Mouse (Mus musculus) liver, embryonic 12.5 days (tissue): ENCODE measurements around the gene Rplp2. TPM values are rescaled to one million over a fixed set of nuclear protein-coding genes. Genes with fewer than 3 reads are reported as not detected.

Source experiments
- ATAC-seq: fragments of 200-750 bp; cut with Nextera tagmentation; 2 replicates; pipeline ENCODE4 v1.8.0; 2017; ENCODE audit warnings: moderate number of reproducible peaks, mild to moderate bottlenecking, moderate library complexity
- H3K27ac ChIP-seq: fragments of 300-500 bp; sonication (generic); 2 replicates; pipeline ENCODE4 v1.5.1; 2016; ENCODE audit warnings: mild to moderate bottlenecking
- H3K27me3 ChIP-seq: fragments of 300-500 bp; sonication (generic); replicated peaks from 2 replicates; pipeline ENCODE4 v1.6.1; 2016; ENCODE audit warnings: mild to moderate bottlenecking, moderate library complexity
- H3K36me3 ChIP-seq: fragments of 300-500 bp; sonication (generic); 2 replicates; pipeline ENCODE4 v1.6.1; 2016; ENCODE audit warnings: mild to moderate bottlenecking, moderate library complexity
- H3K4me1 ChIP-seq: fragments of 300-500 bp; sonication (generic); 2 replicates; pipeline ENCODE4 v1.6.1; 2016
- H3K4me2 ChIP-seq: fragments of 300-500 bp; sonication (generic); 2 replicates; pipeline ENCODE4 v1.6.1; 2016; ENCODE audit warnings: mild to moderate bottlenecking, moderate library complexity
- H3K4me3 ChIP-seq: fragments of 300-500 bp; sonication (generic); 2 replicates; pipeline ENCODE4 v1.5.1; 2016; ENCODE audit warnings: mild to moderate bottlenecking, moderate library complexity
- H3K9ac ChIP-seq: fragments of 300-500 bp; sonication (generic); 2 replicates; pipeline ENCODE4 v1.6.1; 2016; ENCODE audit warnings: mild to moderate bottlenecking, moderate library complexity
- H3K9me3 ChIP-seq: fragments of 300-500 bp; sonication (generic); replicated peaks from 2 replicates; pipeline ENCODE4 v1.6.1; 2016; ENCODE audit warnings: mild to moderate bottlenecking, moderate library complexity
- WGBS: fragments of 180-500 bp; shearing (Covaris S2); methylation state at CpG from one replicate; pipeline ENCODE4 v1.1.7; 2016; ENCODE audit not compliant: insufficient replicate concordance; 5-methylcytosine and 5-hydroxymethylcytosine counted together
- polyA plus RNA-seq: library from polyadenylated mRNA; unstranded; fragments of >200 nt; fragmentation: Nextera tagmentation; extraction: Ambion mirVana; gene quantifications from 2 replicates; pipeline ENCODE4 v1.2.1, GENCODE M21; 2016

Gene Rplp2
- polyA plus RNA-seq, 1 experiment from 2014 or later: 1,344 TPM

DNA sequence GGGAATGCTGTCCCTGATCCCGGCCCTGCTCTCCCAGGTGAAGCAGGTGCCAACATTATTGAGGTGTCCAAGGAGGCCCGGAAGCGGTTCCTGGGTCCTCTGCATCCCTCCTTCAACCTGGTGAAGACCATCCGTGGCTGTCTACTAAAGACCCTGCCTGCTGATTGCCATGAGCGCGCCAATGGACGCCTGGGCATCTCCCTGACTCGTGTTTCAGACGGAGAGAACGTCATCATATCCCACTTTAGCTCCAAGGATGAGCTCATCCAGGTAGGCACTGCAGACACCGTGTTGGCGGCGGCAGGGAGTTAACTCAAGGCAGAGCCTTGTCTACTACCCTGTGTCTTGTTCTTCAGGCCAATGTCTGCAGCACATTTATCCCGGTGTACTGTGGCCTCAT, 10.1 kb downstream of the Rplp2 start:
- WGBS: 84% methylated on average over 14 of the region's 14 CpGs
- no peak overlapping the region for H3K27ac ChIP-seq
- H3K36me3 ChIP-seq: peaks cover 16% of the 10 kb centered on the region
- H3K4me1 ChIP-seq: peaks cover 40% of the 10 kb centered on the region
- H3K9ac ChIP-seq: no peak overlapping the region
- no peak overlapping the region for H3K4me3 ChIP-seq
- H3K9me3 ChIP-seq: no peaks in the 10 kb centered on the region
- peaks cover 31% of the 10 kb centered on the region for H3K27me3 ChIP-seq
- no peak for ATAC-seq
- H3K4me2 ChIP-seq: no peak overlapping the region

DNA sequence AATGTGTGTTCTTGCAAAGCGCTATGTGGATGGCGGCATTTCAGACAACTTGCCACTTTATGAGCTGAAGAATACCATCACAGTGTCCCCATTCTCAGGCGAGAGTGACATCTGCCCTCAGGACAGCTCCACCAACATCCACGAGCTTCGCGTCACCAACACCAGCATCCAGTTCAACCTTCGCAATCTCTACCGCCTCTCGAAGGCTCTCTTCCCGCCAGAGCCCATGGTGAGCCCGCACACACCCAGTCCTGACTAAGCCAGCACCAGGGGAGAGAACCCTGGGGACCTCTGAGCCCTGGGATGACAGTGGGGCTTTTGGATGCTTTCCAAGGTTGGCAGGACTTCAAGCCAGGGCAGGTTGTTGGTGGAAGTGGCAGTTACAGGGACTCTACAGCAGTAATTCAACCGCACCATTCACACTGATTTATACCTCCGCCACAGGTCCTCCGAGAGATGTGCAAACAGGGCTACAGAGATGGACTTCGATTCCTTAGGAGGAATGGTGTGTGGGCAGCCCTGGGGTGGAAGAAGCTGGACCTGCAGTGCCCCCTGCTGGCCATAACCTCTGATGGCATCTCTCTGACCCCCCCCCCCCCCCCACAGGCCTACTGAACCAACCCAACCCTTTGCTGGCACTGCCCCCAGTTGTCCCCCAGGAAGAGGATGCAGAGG, 11.0 kb downstream of the Rplp2 start:
- 77% methylated on average over 15 of the region's 15 CpGs for WGBS
- Histone ChIP-seq H3K36me3 (0 out of 2 replicates have a peak, but pooled peaks cover 15% of the 10 kb centered on the region), H3K4me2 (no peak overlapping the region), H3K4me3 (no peak overlapping the region), H3K4me1 (peaks cover 42% of the 10 kb centered on the region), H3K27me3 (peaks cover 40% of the 10 kb centered on the region), H3K27ac (no peak overlapping the region), H3K9me3 (no peaks in the 10 kb centered on the region), H3K9ac (no peak overlapping the region)
- ATAC-seq: no peak

DNA sequence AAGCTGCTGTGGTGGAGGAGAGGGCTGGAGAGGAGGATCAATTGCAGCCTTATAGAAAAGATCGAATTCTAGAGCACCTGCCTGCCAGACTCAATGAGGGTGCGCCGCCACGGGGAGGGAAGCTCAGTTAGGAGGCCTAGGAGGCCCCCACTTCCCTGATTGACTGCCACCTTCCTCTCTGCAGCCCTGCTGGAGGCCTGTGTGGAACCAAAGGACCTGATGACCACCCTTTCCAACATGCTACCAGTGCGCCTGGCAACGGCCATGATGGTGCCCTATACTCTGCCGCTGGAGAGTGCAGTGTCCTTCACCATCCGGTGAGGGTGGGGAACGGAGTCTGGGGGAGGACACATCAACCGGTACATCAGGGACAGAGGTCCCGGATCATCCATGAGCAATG, 11.5 kb downstream of the Rplp2 start:
- peaks cover 42% of the 10 kb centered on the region for H3K4me1 ChIP-seq
- no peak overlapping the region for H3K4me3 ChIP-seq
- peaks cover 45% of the 10 kb centered on the region for H3K27me3 ChIP-seq
- no peaks in the 10 kb centered on the region for H3K9me3 ChIP-seq
- ATAC-seq: no peak
- 87% methylated on average over 11 of the region's 11 CpGs for WGBS
- no peak overlapping the region for H3K27ac ChIP-seq
- H3K4me2 ChIP-seq: no peak overlapping the region
- no peak overlapping the region for H3K9ac ChIP-seq
- H3K36me3 ChIP-seq: 0 out of 2 replicates have a peak, but pooled peaks cover 15% of the 10 kb centered on the region

DNA sequence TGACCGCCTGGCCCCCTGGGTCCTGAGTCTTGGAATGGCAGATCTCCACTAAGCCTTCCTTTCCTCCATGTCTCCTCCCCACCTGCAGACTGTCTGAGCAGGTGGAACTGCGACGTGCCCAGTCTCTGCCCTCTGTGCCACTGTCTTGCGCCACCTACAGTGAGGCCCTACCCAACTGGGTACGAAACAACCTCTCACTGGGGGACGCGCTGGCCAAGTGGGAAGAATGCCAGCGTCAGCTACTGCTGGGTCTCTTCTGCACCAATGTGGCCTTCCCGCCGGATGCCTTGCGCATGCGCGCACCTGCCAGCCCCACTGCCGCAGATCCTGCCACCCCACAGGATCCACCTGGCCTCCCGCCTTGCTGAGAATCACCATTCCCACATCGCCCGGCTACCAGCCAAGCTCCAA, 12.1 kb downstream of the Rplp2 start:
- Histone ChIP-seq H3K4me2 (no peak overlapping the region), H3K4me1 (peaks cover 46% of the 10 kb centered on the region), H3K27me3 (peaks cover 51% of the 10 kb centered on the region), H3K9ac (no peak overlapping the region), H3K4me3 (no peak overlapping the region), H3K9me3 (no peaks in the 10 kb centered on the region), H3K27ac (no peak overlapping the region), H3K36me3 (0 out of 2 replicates have a peak, but pooled peaks cover 15% of the 10 kb centered on the region)
- ATAC-seq: no peak
- 86% methylated on average over 17 of the region's 17 CpGs for WGBS

DNA sequence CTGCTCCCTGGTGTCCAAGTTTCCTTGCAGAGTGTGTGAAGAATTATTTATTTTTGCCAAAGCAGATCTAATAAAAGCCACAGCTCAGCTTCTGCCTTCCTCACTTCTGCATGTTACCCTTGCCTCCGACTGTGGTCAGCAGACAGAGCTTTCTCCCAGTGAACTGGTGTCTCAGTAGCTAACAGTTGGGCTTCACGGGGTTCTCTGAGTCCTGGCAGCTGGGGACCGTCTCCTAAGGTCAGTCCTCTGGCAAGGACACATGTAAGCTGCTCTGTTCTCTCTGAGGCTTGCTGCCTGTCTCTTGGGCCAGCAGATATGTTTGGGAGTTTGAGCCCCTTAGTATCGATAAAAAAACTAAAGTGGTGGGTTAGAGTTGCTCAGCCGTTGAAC, 12.8 kb downstream of the Rplp2 start:
- H3K4me3 ChIP-seq: no peak overlapping the region
- no peak for ATAC-seq
- no peak overlapping the region for H3K4me2 ChIP-seq
- H3K9me3 ChIP-seq: no peaks in the 10 kb centered on the region
- H3K36me3 ChIP-seq: 0 out of 2 replicates have a peak, but pooled peaks cover 15% of the 10 kb centered on the region
- WGBS: 69% methylated on average over 5 of the region's 5 CpGs
- H3K4me1 ChIP-seq: peaks cover 47% of the 10 kb centered on the region
- H3K27ac ChIP-seq: no peak overlapping the region
- H3K27me3 ChIP-seq: peaks cover 58% of the 10 kb centered on the region
- no peak overlapping the region for H3K9ac ChIP-seq

DNA sequence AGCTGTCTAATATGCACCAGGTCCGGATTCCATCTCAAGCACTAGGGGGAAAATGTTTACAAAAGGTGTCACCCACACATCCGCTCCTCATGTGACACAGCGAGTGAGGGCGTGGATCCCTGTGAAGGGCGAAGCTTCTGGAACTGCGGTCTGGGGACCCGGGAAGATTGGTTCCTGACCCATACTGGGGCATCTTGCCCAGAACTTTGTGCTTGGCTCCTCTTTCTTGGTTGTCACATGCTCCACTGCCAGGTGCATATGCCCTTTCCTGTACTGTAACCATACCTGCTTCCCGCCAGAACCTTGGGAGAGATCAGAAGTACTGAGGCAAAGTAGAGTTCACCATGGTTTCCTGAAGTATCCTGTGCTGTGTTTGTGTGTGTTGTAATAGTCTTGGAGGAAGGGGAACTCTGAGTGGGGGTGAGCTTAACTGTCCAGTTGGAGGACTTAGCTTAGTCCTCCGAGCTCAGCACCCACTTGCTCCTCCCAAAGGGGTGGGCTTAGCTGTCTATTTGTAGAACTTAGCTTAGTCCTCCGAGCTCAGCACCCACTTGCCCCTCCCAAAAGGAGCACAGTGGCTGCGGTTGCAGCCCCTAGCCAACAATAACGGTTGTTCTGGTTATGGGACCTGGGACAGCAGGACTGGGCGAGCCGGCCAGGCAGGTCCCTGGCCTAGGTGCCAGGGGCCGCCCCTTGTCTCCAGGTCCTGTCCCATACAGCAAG, 13.4 kb downstream of the Rplp2 start, which contains the start of gene Cracr2b:
Gene Cracr2b, plus strand, starts transcription at position 704 of the 723 bp plus-strand sequence.
- Histone ChIP-seq H3K4me1 (peaks cover 49% of the 10 kb centered on the region), H3K4me3 (peak within 1 kb of the TSS; percentile 53), H3K27ac (no peak within 1 kb of the TSS), H3K36me3 (0 out of 2 replicates have a peak, but pooled peaks cover 15% of the 10 kb centered on the region), H3K4me2 (peak within 1 kb of the TSS; percentile 75), H3K9me3 (no peaks in the 10 kb centered on the region), H3K27me3 (peaks cover 64% of the 10 kb centered on the region), H3K9ac (peak within 1 kb of the TSS; percentile 55)
- no peak for ATAC-seq
- 55% methylated on average over 15 of the region's 15 CpGs for WGBS

DNA sequence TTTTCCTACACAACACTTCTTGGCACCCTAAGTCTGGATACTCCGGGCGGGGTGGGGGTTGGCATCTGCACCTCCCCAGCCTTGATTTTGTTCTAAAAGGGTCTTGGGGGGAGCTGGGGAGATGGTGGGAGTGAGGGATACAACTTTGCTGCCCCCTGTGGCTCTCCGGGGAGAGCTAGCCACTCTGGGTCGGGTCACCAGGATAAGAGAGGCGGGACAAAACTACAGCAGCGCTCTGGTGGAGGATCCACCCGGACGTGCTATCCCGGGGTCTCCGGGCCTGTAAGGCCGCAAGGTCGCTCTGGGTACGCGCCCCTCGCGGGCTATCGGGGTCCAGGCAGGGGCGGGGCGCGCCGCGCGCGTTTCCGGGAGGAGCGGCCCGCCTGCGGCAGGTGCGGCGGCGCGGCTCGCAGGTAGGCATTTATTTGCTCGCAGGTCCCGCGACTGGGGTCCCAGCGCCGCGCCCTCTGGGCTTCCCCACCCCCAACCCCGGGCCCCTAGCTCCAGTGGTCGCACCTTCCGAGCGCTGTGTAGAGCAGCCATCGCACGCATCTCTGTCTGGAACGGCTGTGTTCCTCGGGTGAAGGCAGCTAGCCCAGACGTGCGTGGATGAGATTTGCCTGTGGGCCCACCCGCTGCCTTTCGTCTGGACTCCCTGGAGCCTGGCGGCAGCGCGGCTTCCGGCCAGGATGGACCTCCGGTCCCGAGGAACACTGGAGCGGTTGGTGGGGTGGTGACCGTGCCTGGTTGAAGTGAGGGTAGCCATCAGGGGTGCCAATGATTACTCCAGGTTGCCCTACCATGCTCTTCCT, 14.6 kb downstream of the Rplp2 start:
- Histone ChIP-seq H3K36me3 (0 out of 2 replicates have a peak, but pooled peaks cover 15% of the 10 kb centered on the region), H3K9ac (peak overlapping the region; percentile 55), H3K4me2 (peak overlapping the region; percentile 75), H3K4me1 (peaks cover 49% of the 10 kb centered on the region), H3K27ac (no peak overlapping the region), H3K9me3 (no peaks in the 10 kb centered on the region), H3K4me3 (peak overlapping the region; percentile 53), H3K27me3 (peaks cover 76% of the 10 kb centered on the region)
- no peak for ATAC-seq
- WGBS: 3% methylated on average over 58 of the region's 59 CpGs

DNA sequence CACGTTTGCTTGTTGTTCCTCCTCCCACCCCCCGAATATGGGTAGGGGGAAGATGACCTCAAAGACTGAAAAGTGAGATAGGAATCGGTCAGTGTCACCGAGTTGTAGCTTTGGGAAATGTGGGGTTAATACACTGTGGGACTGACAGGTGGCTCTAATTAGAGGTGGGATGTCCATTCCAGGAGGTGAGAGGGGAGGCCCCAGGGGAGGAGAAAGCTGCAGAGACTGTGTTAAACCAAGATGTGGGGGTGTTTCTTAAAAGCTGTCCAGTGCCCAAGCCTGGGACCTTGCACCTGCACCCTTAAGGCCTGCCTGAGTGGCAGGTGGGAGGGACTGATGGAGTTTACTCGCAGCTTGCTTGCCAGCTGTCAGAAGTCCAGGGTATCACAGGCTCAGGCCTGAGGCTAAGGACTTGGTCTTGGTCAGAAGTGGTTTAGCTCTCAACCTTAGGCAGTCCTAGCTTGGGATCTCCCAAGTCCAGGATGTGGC, 15.2 kb downstream of the Rplp2 start:
- H3K9ac ChIP-seq: peak overlapping the region; percentile 55; the same call in 1 of the 2 replicates

DNA sequence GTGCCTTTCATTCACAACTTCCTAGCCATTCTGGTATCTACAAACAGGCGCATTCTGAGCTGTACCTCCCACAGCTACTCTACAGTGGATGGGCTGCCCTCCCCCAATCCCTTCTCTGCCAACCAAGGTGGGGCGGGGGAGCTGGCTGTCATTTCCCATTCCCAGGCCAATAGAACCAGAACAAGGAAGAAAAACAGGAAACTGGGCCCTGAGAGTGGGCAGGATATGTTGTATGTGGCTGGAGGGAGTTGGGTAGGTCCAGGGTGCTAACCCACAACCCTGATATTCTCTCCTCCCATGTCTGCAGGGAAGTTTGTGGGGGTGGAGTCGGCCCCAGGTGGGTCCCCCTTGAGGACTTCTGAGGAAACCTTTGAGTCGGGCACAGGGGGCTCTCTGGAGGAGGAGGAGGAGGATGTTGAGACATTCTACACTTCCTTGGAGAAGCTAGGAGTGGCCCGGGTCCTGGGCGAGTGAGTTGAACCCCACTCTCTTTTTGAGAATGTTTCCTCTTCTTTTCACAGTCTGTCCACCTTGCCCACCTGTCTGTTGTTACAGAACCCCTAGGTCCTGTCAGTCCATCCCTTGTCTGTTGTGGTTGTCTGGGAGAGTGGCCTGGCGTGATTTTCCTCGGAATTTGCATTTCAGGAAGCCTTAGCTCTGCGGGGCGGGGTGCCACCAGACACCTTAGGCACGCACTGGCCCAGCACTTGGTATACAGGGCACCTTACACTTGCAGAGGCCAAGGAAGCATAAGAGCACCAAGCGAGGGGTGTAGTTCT, 16.8 kb downstream of the Rplp2 start:
- no peak overlapping the region for H3K9ac ChIP-seq
- 0 out of 2 replicates have a peak, but pooled peaks cover 9% of the 10 kb centered on the region for H3K36me3 ChIP-seq
- H3K4me1 ChIP-seq: peaks cover 69% of the 10 kb centered on the region
- no peak overlapping the region for H3K27ac ChIP-seq
- 25% methylated on average over 12 of the region's 12 CpGs for WGBS
- no peak for ATAC-seq
- peak overlapping the region; percentile 44 for H3K4me2 ChIP-seq
- H3K27me3 ChIP-seq: peaks cover 76% of the 10 kb centered on the region
- H3K4me3 ChIP-seq: peak overlapping the region; percentile 18; the same call in 1 of the 2 replicates
- no peaks in the 10 kb centered on the region for H3K9me3 ChIP-seq

More for the DNA sequence above, 15.2 kb downstream of the Rplp2 start:
- H3K4me3 ChIP-seq: peak overlapping the region; percentile 53; the same call in 1 of the 2 replicates
- H3K4me1 ChIP-seq: peaks cover 53% of the 10 kb centered on the region
- WGBS: 16% methylated on average over 5 of the region's 5 CpGs
- no peaks in the 10 kb centered on the region for H3K9me3 ChIP-seq
- peak overlapping the region; percentile 75 for H3K4me2 ChIP-seq
- no peak for ATAC-seq
- H3K36me3 ChIP-seq: 0 out of 2 replicates have a peak, but pooled peaks cover 14% of the 10 kb centered on the region
- H3K27me3 ChIP-seq: peaks cover 76% of the 10 kb centered on the region
- no peak overlapping the region for H3K27ac ChIP-seq

DNA sequence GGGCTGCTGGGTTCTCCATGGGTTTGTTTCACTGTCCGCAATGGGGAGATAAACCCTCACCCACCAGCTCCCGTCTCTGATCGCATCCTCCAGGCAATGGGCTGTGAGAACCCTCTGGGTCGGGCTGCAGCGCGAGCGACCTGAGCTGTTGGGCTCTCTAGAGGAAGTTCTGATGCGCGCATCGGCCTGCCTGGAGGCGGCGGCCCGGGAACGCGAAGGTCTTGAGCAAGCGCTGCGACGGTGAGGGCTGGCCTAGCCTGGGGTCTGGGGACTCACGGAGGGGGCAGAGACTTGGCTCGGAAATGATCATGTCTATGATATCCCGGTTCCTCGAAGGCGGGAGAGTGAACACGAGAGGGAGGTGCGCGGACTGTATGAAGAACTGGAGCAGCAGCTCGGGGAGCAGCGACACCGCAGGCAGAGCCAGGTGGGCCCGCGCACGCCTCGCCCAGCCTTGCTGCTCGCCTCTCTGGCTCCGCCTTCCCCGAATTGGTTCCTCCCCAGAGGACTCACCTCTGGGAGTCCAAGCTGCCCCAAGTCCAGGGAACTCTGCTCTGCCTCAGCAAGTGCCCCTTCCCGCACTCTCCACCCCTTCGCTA, 17.5 kb downstream of the Rplp2 start:
- Histone ChIP-seq H3K27ac (no peak overlapping the region), H3K27me3 (peaks cover 71% of the 10 kb centered on the region), H3K4me1 (peaks cover 76% of the 10 kb centered on the region), H3K4me3 (peak overlapping the region; percentile 18), H3K9ac (no peak overlapping the region), H3K36me3 (peaks cover 9% of the 10 kb centered on the region), H3K9me3 (no peaks in the 10 kb centered on the region), H3K4me2 (peak overlapping the region; percentile 44)
- 9% methylated on average over 38 of the region's 38 CpGs for WGBS
- ATAC-seq: no peak
